Mouse (Mus musculus): ENCODE data around the gene Rhbdf1. TPM values are rescaled to one million over a fixed set of nuclear protein-coding genes. Genes with fewer than 3 reads are reported as not detected.

Rhbdf1 gene
- polyA plus RNA-seq, 2 experiments: 3.0 to 5.8 TPM

GRCm38 (mm10) chr11:32215372-32216162, 6.5 kb downstream of the Rhbdf1 start:
- H3K36me3 ChIP-seq (replicated peaks; ENCODE audit: control insufficient read depth, insufficient read depth, low read depth): no peaks in the 10 kb centered on the region; the same call in 1 of the 2 replicates
- H3K27ac ChIP-seq: no peak overlapping the region
- H3K4me1 ChIP-seq (replicated peaks; ENCODE audit: control insufficient read depth in 2 of 2, insufficient read depth in 2 of 2, low read length in 1 of 2): no peaks in the 10 kb centered on the region
- H3K27me3 ChIP-seq (ENCODE audit: control insufficient read depth, insufficient read depth, low read length): peaks cover 20% of the 10 kb centered on the region
- 78% methylated on average over 18 of the region's 18 CpGs for WGBS (ENCODE audit: insufficient replicate concordance)
- TF ChIP-seq CTCF (IDR thresholded peaks at IDR 0.05; ENCODE audit: low read depth) (no peak), EP300 (IDR thresholded peaks at IDR 0.05; ENCODE audit: low read depth) (no peak)
- H3K9me3 ChIP-seq (ENCODE audit: control insufficient read depth, low read length): no peaks in the 10 kb centered on the region
- H3K4me2 ChIP-seq (ENCODE audit: low read depth): no peak overlapping the region
- no peak overlapping the region for H3K4me3 ChIP-seq (ENCODE audit: insufficient read depth in 1 of 2, low read depth in 2 of 2, low read length in 2 of 2)
- ATAC-seq (ENCODE audit: insufficient read depth) (no peak), DNase-seq (ENCODE audit: low read depth in 3 of 3, low spot score in 3 of 3) (no peak)
- H3K9ac ChIP-seq (replicated peaks): no peak overlapping the region

GRCm38 (mm10) chr11:32210623-32211022, 11.5 kb downstream of the Rhbdf1 start:
- peaks cover 15% of the 10 kb centered on the region for H3K36me3 ChIP-seq (replicated peaks; ENCODE audit: control insufficient read depth, insufficient read depth, low read depth)
- no peaks in the 10 kb centered on the region for H3K9me3 ChIP-seq (ENCODE audit: control insufficient read depth, low read length)
- peaks cover 3 to 7% of the 10 kb centered on the region in 2 experiments for H3K4me1 ChIP-seq (replicated peaks; ENCODE audit: control insufficient read depth in 2 of 2, insufficient read depth in 2 of 2, low read length in 1 of 2)
- no peak overlapping the region for H3K4me3 ChIP-seq (ENCODE audit: insufficient read depth in 1 of 2, low read depth in 2 of 2, low read length in 2 of 2)
- H3K9ac ChIP-seq (replicated peaks): no peak overlapping the region
- TF ChIP-seq EP300 (IDR thresholded peaks at IDR 0.05; ENCODE audit: low read depth): no peak
- TF ChIP-seq CTCF (IDR thresholded peaks at IDR 0.05; ENCODE audit: low read depth): no peak
- no peak for ATAC-seq (ENCODE audit: insufficient read depth)
- no peak for DNase-seq (ENCODE audit: low read depth in 3 of 3, low spot score in 3 of 3)
- H3K4me2 ChIP-seq (ENCODE audit: low read depth): no peak overlapping the region
- WGBS (ENCODE audit: insufficient replicate concordance): 76% methylated on average over 9 of the region's 9 CpGs
- no peak overlapping the region for H3K27ac ChIP-seq
- H3K27me3 ChIP-seq (ENCODE audit: control insufficient read depth, insufficient read depth, low read length): no peaks in the 10 kb centered on the region

- DNase-seq (ENCODE audit: low read depth in 3 of 3, low spot score in 3 of 3): peak; percentile 98 to 99 (median 99)
- Histone ChIP-seq H3K27me3 (ENCODE audit: control insufficient read depth, insufficient read depth, low read length) (no peaks in the 10 kb centered on the region), H3K9me3 (ENCODE audit: control insufficient read depth, low read length) (no peaks in the 10 kb centered on the region), H3K36me3 (replicated peaks; ENCODE audit: control insufficient read depth, insufficient read depth, low read depth) (peaks cover 15% of the 10 kb centered on the region), H3K4me2 (ENCODE audit: low read depth) (peak within 1 kb of the TSS; percentile 97), H3K4me3 (ENCODE audit: insufficient read depth in 1 of 2, low read depth in 2 of 2, low read length in 2 of 2) (peak within 1 kb of the TSS; percentile 68 to 75), H3K9ac (replicated peaks) (peak within 1 kb of the TSS; percentile 75), H3K4me1 (replicated peaks; ENCODE audit: control insufficient read depth in 2 of 2, insufficient read depth in 2 of 2, low read length in 1 of 2) (peaks cover 8 to 17% of the 10 kb centered on the region in 2 experiments), H3K27ac (peak within 1 kb of the TSS; percentile 87)
- TF ChIP-seq EP300 (IDR thresholded peaks at IDR 0.05; ENCODE audit: low read depth): peak; percentile 50
- peak; percentile 85 for TF ChIP-seq CTCF (IDR thresholded peaks at IDR 0.05; ENCODE audit: low read depth)
- under 1% methylated on average over 52 of the region's 52 CpGs for WGBS (ENCODE audit: insufficient replicate concordance)
- peak; percentile 99 for ATAC-seq (ENCODE audit: insufficient read depth)
Observed at GRCm38 (mm10) chr11:32205058-32205873, 16.8 kb downstream of the Rhbdf1 start, which contains the start of gene Snrnp25. TSS of gene Snrnp25 (plus strand) at chr11:32205415.

- Histone ChIP-seq H3K9me3 (ENCODE audit: control insufficient read depth, low read length) (no peaks in the 10 kb centered on the region), H3K4me2 (ENCODE audit: low read depth) (no peak overlapping the region), H3K9ac (replicated peaks) (no peak overlapping the region), H3K4me1 (replicated peaks; ENCODE audit: control insufficient read depth in 2 of 2, insufficient read depth in 2 of 2, low read length in 1 of 2) (peaks cover 8 to 26% of the 10 kb centered on the region in 2 experiments), H3K4me3 (ENCODE audit: insufficient read depth in 1 of 2, low read depth in 2 of 2, low read length in 2 of 2) (no peak overlapping the region), H3K27me3 (ENCODE audit: control insufficient read depth, insufficient read depth, low read length) (no peaks in the 10 kb centered on the region), H3K27ac (no peak overlapping the region), H3K36me3 (replicated peaks; ENCODE audit: control insufficient read depth, insufficient read depth, low read depth) (no peaks in the 10 kb centered on the region; the same call in 1 of the 2 replicates)
- DNase-seq (ENCODE audit: low read depth in 3 of 3, low spot score in 3 of 3) (no peak), ATAC-seq (ENCODE audit: insufficient read depth) (no peak)
- 46% methylated on average over 11 of the region's 11 CpGs for WGBS (ENCODE audit: insufficient replicate concordance)
- TF ChIP-seq CTCF (IDR thresholded peaks at IDR 0.05; ENCODE audit: low read depth) (no peak), EP300 (IDR thresholded peaks at IDR 0.05; ENCODE audit: low read depth) (no peak)
Observed at GRCm38 (mm10) chr11:32201922-32202685, 20.0 kb downstream of the Rhbdf1 start.
